Mouse (Mus musculus) heart, embryonic 15.5 days (tissue): ENCODE data around the gene Tbc1d10c. TPM values are rescaled to one million over a fixed set of nuclear protein-coding genes. Genes with fewer than 3 reads are reported as not detected.

ENCODE experiments used
- ATAC-seq: fragments of 200-750 bp; cut with Nextera tagmentation; replicated peaks from 2 replicates; pipeline ENCODE4 v1.8.0; 2017; ENCODE audit warnings: low read depth, moderate TSS enrichment; ENCODE audit not compliant: insufficient number of reproducible peaks, insufficient read depth, low FRiP score
- H3K27ac ChIP-seq: fragments of 300-500 bp; sonication (generic); 2 replicates; pipeline ENCODE4 v1.5.1; 2015; ENCODE audit warnings: mild to moderate bottlenecking, inconsistent platforms
- H3K27me3 ChIP-seq: fragments of 300-500 bp; sonication (generic); 2 replicates; pipeline ENCODE4 v1.6.1; 2015; ENCODE audit warnings: inconsistent platforms
- H3K36me3 ChIP-seq: fragments of 300-500 bp; sonication (generic); 2 replicates; pipeline ENCODE4 v1.6.1; 2015; ENCODE audit warnings: mild to moderate bottlenecking, inconsistent platforms
- H3K4me1 ChIP-seq: fragments of 300-500 bp; sonication (generic); replicated peaks from 2 replicates; pipeline ENCODE4 v1.6.1; 2015; ENCODE audit warnings: inconsistent platforms
- H3K4me2 ChIP-seq: fragments of 300-500 bp; sonication (generic); 2 replicates; pipeline ENCODE4 v1.6.1; 2015; ENCODE audit warnings: inconsistent platforms, mild to moderate bottlenecking, moderate library complexity
- H3K4me3 ChIP-seq: fragments of 300-500 bp; sonication (generic); 2 replicates; pipeline ENCODE4 v1.5.1; 2015; ENCODE audit warnings: mild to moderate bottlenecking, inconsistent platforms
- H3K9ac ChIP-seq: fragments of 300-500 bp; sonication (generic); 2 replicates; pipeline ENCODE4 v1.6.1; 2015; ENCODE audit warnings: mild to moderate bottlenecking, inconsistent platforms
- H3K9me3 ChIP-seq: fragments of 300-500 bp; sonication (generic); replicated peaks from 2 replicates; pipeline ENCODE4 v1.6.1; 2016; ENCODE audit warnings: inconsistent platforms
- WGBS: fragments of 180-500 bp; shearing (Covaris S2); methylation state at CpG from one replicate; pipeline ENCODE4 v1.1.7; 2015; ENCODE audit warnings: mixed read lengths; 5-methylcytosine and 5-hydroxymethylcytosine counted together
- polyA plus RNA-seq: library from polyadenylated mRNA; unstranded; fragments of >200 nt; fragmentation: Nextera tagmentation; extraction: Ambion mirVana; gene quantifications from 2 replicates; pipeline ENCODE4 v1.2.1, GENCODE M21; 2015

Tbc1d10c gene
- polyA plus RNA-seq, 1 experiment from 2014 or later, result 3.0 TPM

- Histone ChIP-seq H3K4me3 (peak overlapping the region; percentile 94), H3K4me1 (peaks cover 44% of the 10 kb centered on the region), H3K9me3 (no peaks in the 10 kb centered on the region), H3K27ac (peak overlapping the region; percentile 83), H3K27me3 (no peaks in the 10 kb centered on the region), H3K4me2 (peak overlapping the region; percentile 81), H3K36me3 (peaks cover 20% of the 10 kb centered on the region), H3K9ac (peak overlapping the region; percentile 96)
- WGBS, result 2% methylated on average over 8 of the region's 8 CpGs
- 0 out of 2 replicates have a peak, but pooled peaks have one; percentile 17 for ATAC-seq
Measured at GRCm38 (mm10) chr19:4148819-4149218, 42.3 kb downstream of the Tbc1d10c start.

- Histone ChIP-seq H3K27ac (peak within 1 kb of the TSS; percentile 83), H3K36me3 (peaks cover 16% of the 10 kb centered on the region), H3K9me3 (no peaks in the 10 kb centered on the region), H3K4me2 (peak within 1 kb of the TSS; percentile 81), H3K9ac (peak within 1 kb of the TSS; percentile 96), H3K4me1 (peaks cover 41% of the 10 kb centered on the region), H3K4me3 (peak within 1 kb of the TSS; percentile 94), H3K27me3 (no peaks in the 10 kb centered on the region)
- WGBS, result under 1% methylated on average over 27 of the region's 33 CpGs
- ATAC-seq, result peak; percentile 95
Measured at GRCm38 (mm10) chr19:4148491-4148806, 42.6 kb downstream of the Tbc1d10c start, which contains the start of gene Coro1b. Gene Coro1b (plus strand): TSS chr19:4148619.

- no peaks in the 10 kb centered on the region for H3K27me3 ChIP-seq
- H3K9ac ChIP-seq, result peak overlapping the region; percentile 44
- peaks cover 38% of the 10 kb centered on the region for H3K4me1 ChIP-seq
- H3K9me3 ChIP-seq, result no peaks in the 10 kb centered on the region
- H3K36me3 ChIP-seq, result peaks cover 12% of the 10 kb centered on the region
- peak overlapping the region; percentile 94 for H3K4me3 ChIP-seq
- ATAC-seq, result 0 out of 2 replicates have a peak, but pooled peaks have one; percentile 1
- H3K4me2 ChIP-seq, result peak overlapping the region; percentile 81
- peak overlapping the region; percentile 83 for H3K27ac ChIP-seq
- 41% methylated on average over 9 of the region's 9 CpGs for WGBS
Measured at GRCm38 (mm10) chr19:4147782-4148490, 43.1 kb downstream of the Tbc1d10c start.

DNA sequence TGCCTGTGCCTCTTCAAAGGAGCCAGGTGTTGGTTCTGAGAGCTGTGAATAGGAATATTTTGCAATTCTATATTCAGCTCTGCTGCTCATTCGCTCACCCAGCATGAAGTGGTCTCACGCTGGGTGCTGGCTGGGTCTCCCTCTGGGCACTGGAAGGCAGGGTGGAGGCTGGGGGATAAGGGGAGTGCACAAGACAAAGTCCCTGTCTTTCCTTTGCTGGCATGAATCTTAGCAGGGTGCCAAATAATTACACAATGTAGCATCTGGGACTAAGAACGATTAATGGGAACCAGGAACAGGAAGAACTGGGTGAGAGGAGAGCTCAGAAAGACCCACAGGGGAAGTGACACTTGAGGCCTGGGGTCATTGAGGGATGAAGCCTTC is 44.1 kb downstream of the Tbc1d10c start:
- Histone ChIP-seq H3K36me3 (peaks cover 12% of the 10 kb centered on the region), H3K27me3 (no peaks in the 10 kb centered on the region), H3K4me1 (peaks cover 35% of the 10 kb centered on the region), H3K4me2 (no peak overlapping the region), H3K9ac (no peak overlapping the region), H3K27ac (no peak overlapping the region), H3K4me3 (no peak overlapping the region), H3K9me3 (no peaks in the 10 kb centered on the region)
- no peak for ATAC-seq
- WGBS, result 51% methylated on average over 3 of the region's 3 CpGs

DNA sequence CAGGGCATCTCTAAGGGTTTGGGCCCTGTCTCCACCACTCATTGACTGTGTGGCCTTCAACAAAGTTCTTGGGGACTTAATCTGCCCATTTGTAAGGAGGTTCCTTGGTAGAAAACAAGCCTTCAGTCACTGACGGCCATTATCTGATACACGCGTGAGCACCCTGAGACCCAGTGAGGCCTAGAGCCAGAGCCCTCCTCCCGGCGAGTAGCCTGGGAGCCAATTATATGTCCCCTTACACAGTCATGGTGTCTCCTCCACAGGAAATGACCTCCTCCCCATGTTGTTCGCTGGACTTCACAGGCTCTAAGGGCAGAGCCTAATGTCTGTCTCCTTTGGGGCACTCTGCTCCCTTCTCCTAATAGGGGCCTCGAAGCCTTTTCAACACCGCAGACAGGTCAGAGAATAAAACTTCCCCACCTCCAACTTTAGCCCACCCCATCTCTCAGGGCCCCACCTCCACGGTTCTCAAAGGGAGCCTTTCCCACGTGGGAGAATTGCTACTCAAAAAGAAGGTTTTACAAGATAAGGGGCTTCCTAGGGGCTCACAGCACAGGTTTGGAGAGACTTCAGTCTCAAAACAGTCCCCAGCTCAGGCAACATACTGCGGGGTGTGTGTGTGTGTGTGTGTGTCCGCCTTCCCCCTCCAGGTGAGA is 44.6 kb downstream of the Tbc1d10c start:
- no peak overlapping the region for H3K9ac ChIP-seq
- no peak for ATAC-seq
- no peaks in the 10 kb centered on the region for H3K27me3 ChIP-seq

GRCm38 (mm10) chr19:4145936-4146335 is 45.1 kb downstream of the Tbc1d10c start:
- Histone ChIP-seq H3K27ac (no peak overlapping the region), H3K4me1 (peaks cover 27% of the 10 kb centered on the region), H3K36me3 (peaks cover 7% of the 10 kb centered on the region), H3K4me2 (no peak overlapping the region), H3K9me3 (no peaks in the 10 kb centered on the region), H3K27me3 (no peaks in the 10 kb centered on the region), H3K4me3 (no peak overlapping the region), H3K9ac (no peak overlapping the region)
- 90% methylated on average over 5 of the region's 5 CpGs for WGBS
- no peak for ATAC-seq

More for the DNA sequence above, 44.6 kb downstream of the Tbc1d10c start:
- H3K9me3 ChIP-seq, result no peaks in the 10 kb centered on the region
- H3K4me2 ChIP-seq, result no peak overlapping the region
- H3K4me3 ChIP-seq, result no peak overlapping the region
- no peak overlapping the region for H3K27ac ChIP-seq
- H3K36me3 ChIP-seq, result peaks cover 12% of the 10 kb centered on the region
- 59% methylated on average over 12 of the region's 12 CpGs for WGBS
- peaks cover 32% of the 10 kb centered on the region for H3K4me1 ChIP-seq

DNA sequence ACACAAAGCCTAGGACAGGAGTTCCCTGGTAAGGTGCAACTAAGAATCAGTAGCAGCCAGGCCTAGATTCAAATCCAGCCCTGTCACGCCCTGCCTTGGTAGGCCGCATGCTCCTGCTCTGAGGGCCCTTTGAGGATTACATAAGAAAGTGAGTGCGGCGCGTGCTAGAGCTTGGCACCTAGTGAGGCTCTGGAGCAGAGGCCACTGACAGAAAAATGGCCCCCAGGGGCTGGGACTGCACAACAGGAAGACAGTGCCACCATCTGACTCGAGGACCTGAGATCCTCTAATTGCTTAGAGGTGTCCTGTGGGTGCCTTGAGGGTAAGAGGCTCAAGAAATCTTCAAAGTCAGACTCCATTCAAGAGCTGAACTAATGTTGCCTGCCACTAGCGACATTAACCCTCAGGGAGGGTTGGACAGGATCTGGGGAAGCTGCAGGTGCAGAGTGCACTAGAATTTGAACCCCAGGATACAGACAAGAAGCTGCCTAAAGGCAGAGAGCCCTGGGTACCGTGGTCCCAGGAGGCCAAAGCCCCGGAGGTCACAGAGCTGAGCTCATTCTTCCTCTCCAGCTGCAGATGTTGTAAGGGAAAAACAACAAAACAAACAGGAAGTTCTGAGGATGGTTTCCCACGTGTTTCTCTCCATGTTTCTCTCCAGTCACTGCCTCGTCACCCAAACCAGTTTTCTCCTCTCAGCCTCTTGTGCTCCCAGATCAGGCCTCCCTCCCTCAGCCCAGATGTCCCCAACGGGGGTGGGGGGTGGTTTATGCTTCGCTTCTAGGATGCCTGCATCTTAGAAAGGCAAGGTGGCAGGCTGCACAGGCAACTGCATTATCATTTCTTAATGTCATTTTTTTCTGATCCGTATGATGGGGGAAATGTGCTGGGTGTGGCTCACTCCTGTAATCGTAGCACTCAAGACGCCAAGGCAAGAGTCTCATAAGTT is 46.3 kb downstream of the Tbc1d10c start:
- H3K36me3 ChIP-seq, result no peaks in the 10 kb centered on the region
- ATAC-seq, result no peak
- H3K27ac ChIP-seq, result 0 out of 2 replicates have a peak overlapping the region, but pooled peaks have one; percentile 28
- H3K4me1 ChIP-seq, result peaks cover 18% of the 10 kb centered on the region
- WGBS, result 76% methylated on average over 16 of the region's 16 CpGs
- H3K9ac ChIP-seq, result no peak overlapping the region
- H3K27me3 ChIP-seq, result no peaks in the 10 kb centered on the region
- H3K4me2 ChIP-seq, result no peak overlapping the region
- H3K4me3 ChIP-seq, result no peak overlapping the region
- no peaks in the 10 kb centered on the region for H3K9me3 ChIP-seq

- H3K4me1 ChIP-seq, result peaks cover 8% of the 10 kb centered on the region
- no peaks in the 10 kb centered on the region for H3K9me3 ChIP-seq
- H3K9ac ChIP-seq, result no peak within 1 kb of the TSS
- H3K27ac ChIP-seq, result no peak within 1 kb of the TSS
- H3K36me3 ChIP-seq, result no peaks in the 10 kb centered on the region
- no peaks in the 10 kb centered on the region for H3K27me3 ChIP-seq
- ATAC-seq, result no peak
- no peak within 1 kb of the TSS for H3K4me3 ChIP-seq
- H3K4me2 ChIP-seq, result no peak within 1 kb of the TSS
- WGBS, result 64% methylated on average over 7 of the region's 7 CpGs
Measured at GRCm38 (mm10) chr19:4143759-4144268, 47.3 kb downstream of the Tbc1d10c start, which contains the start of gene Cabp4. Gene Cabp4 (minus strand): TSS chr19:4144033.

GRCm38 (mm10) chr19:4142416-4143173 is 48.5 kb downstream of the Tbc1d10c start:
- H3K27me3 ChIP-seq, result no peaks in the 10 kb centered on the region
- no peak for ATAC-seq
- no peak overlapping the region for H3K9ac ChIP-seq
- 0 out of 2 replicates have a peak, but pooled peaks cover 2% of the 10 kb centered on the region for H3K4me1 ChIP-seq
- H3K9me3 ChIP-seq, result no peaks in the 10 kb centered on the region
- H3K4me2 ChIP-seq, result no peak overlapping the region
- no peak overlapping the region for H3K4me3 ChIP-seq
- WGBS, result 80% methylated on average over 18 of the region's 18 CpGs
- H3K36me3 ChIP-seq, result no peaks in the 10 kb centered on the region
- H3K27ac ChIP-seq, result no peak overlapping the region

DNA sequence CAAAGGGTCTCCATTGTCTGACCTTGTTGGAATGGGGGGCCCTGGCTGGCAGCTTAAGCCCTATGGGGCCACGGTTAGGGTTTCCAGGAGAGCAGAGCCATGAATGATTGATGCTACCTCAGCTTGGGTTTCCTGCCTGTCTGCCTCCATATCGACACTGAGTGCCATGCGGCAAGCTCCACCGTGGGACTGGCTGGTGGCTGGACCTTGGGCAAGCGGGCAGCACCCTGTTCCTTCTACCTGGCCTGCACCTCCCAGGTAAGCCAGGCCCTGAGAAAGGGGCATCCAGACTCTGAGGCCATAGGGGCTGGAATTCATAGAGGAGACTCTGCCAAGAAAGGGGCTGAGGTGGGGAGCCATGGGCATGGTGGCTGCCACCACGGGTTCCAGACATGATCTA is 50.9 kb downstream of the Tbc1d10c start:
- ATAC-seq, result no peak
- H3K36me3 ChIP-seq, result no peaks in the 10 kb centered on the region
- no peak overlapping the region for H3K9ac ChIP-seq
- no peaks in the 10 kb centered on the region for H3K4me1 ChIP-seq
- no peak overlapping the region for H3K4me2 ChIP-seq
- H3K9me3 ChIP-seq, result no peaks in the 10 kb centered on the region
- 76% methylated on average over 6 of the region's 6 CpGs for WGBS
- no peak overlapping the region for H3K27ac ChIP-seq
- 0 out of 2 replicates have a peak, but pooled peaks cover 5% of the 10 kb centered on the region for H3K27me3 ChIP-seq
- no peak overlapping the region for H3K4me3 ChIP-seq
